ENCODE assay signal across 13 mouse cellular contexts in genomic region chr8:9367721-9368120, GRCm38 (mm10).
DNase-seq lines count a peak whose midpoint lies in the region; ATAC-seq lines count a peak whose summit lies in the region.
"Had no signal": no experiment of that assay in that cellular context is flagged by ENCODE, and none has a peak within 500 bp of the region (broad histone marks: within the 10 kb centered on the region; RNA-seq: fewer than 3 reads in every experiment).

No protein-coding gene starts in this region.

- H3K4me3 ChIP-seq in stomach, embryonic 15.5 days (replicated peaks), result no peak overlapping the region
- no peak overlapping the region for H3K4me3 ChIP-seq in intestine, embryonic 16.5 days (ENCODE audit: low read length)
- no peak overlapping the region for H3K4me3 ChIP-seq in neural tube, embryonic 15.5 days (replicated peaks)
- H3K4me3 ChIP-seq: erythroblast, embryonic 14.5 days had no signal

- 52% methylated on average over 6 of the region's 6 CpGs for WGBS in stomach, embryonic 15.5 days
- 56% methylated on average over 6 of the region's 6 CpGs for WGBS in intestine, embryonic 16.5 days
- WGBS in neural tube, embryonic 15.5 days, result 76% methylated on average over 6 of the region's 6 CpGs

- no peaks in the 10 kb centered on the region for H3K36me3 ChIP-seq in stomach, embryonic 15.5 days
- H3K36me3 ChIP-seq in intestine, embryonic 16.5 days (ENCODE audit: control insufficient read depth, insufficient read depth, low read length), result no peaks in the 10 kb centered on the region
- no peaks in the 10 kb centered on the region for H3K36me3 ChIP-seq in neural tube, embryonic 15.5 days

- ATAC-seq in cerebellum, adult (ENCODE audit: insufficient number of reproducible peaks, low FRiP score, low TSS enrichment), result 0 out of 2 replicates have a peak, but pooled peaks have one; percentile 58
- peak; percentile 35; the same call in 1 of the 2 replicates for ATAC-seq in stomach, embryonic 15.5 days (ENCODE audit: insufficient read depth, low FRiP score, low read depth)
- no peak for ATAC-seq in intestine, embryonic 16.5 days
- ATAC-seq in neural tube, embryonic 15.5 days (ENCODE audit: low FRiP score), result no peak

- H3K9ac ChIP-seq in stomach, embryonic 15.5 days, result no peak overlapping the region
- H3K9ac ChIP-seq in intestine, embryonic 16.5 days (ENCODE audit: low read depth, low read length), result no peak overlapping the region
- no peak overlapping the region for H3K9ac ChIP-seq in neural tube, embryonic 15.5 days (replicated peaks)
- H3K9ac ChIP-seq: hindbrain, embryonic 14.5 days; liver, embryonic 14.5 days had no signal

- no peak overlapping the region for H3K4me2 ChIP-seq in stomach, embryonic 15.5 days
- no peak overlapping the region for H3K4me2 ChIP-seq in intestine, embryonic 16.5 days (ENCODE audit: low read depth, low read length)
- no peak overlapping the region for H3K4me2 ChIP-seq in neural tube, embryonic 15.5 days
- H3K4me2 ChIP-seq: hindbrain, embryonic 14.5 days had no signal

- H3K4me1 ChIP-seq in stomach, embryonic 15.5 days, result no peaks in the 10 kb centered on the region
- no peaks in the 10 kb centered on the region for H3K4me1 ChIP-seq in intestine, embryonic 16.5 days (ENCODE audit: control insufficient read depth, insufficient read depth, low read length)
- H3K4me1 ChIP-seq in neural tube, embryonic 15.5 days, result peaks cover 9% of the 10 kb centered on the region

- DNase-seq in cerebellum, postnatal 4 days (ENCODE audit: low spot score in 2 of 2), result no peak
- peak; percentile 6 for DNase-seq in lung, postnatal 36 days
- no peak for DNase-seq in lung, postnatal 10 days
- peak; percentile 57 to 71 for DNase-seq in cerebellum, postnatal 25 days
- DNase-seq: right cerebral cortex, postnatal 4 days; thymus, postnatal 25 days had no signal

- no peaks in the 10 kb centered on the region for H3K9me3 ChIP-seq in stomach, embryonic 15.5 days
- H3K9me3 ChIP-seq in intestine, embryonic 16.5 days (ENCODE audit: control insufficient read depth, low read length), result no peaks in the 10 kb centered on the region
- no peaks in the 10 kb centered on the region for H3K9me3 ChIP-seq in neural tube, embryonic 15.5 days (replicated peaks)

- no peak overlapping the region for H3K27ac ChIP-seq in stomach, embryonic 15.5 days
- H3K27ac ChIP-seq in intestine, embryonic 16.5 days (ENCODE audit: low read length), result no peak overlapping the region
- H3K27ac ChIP-seq in neural tube, embryonic 15.5 days (replicated peaks), result no peak overlapping the region
- H3K27ac ChIP-seq: hindbrain, embryonic 14.5 days; liver, embryonic 14.5 days had no signal

- H3K27me3 ChIP-seq in stomach, embryonic 15.5 days (replicated peaks), result no peaks in the 10 kb centered on the region
- no peaks in the 10 kb centered on the region for H3K27me3 ChIP-seq in intestine, embryonic 16.5 days (replicated peaks; ENCODE audit: control insufficient read depth, insufficient read depth, low read length)
- H3K27me3 ChIP-seq in neural tube, embryonic 15.5 days (replicated peaks), result no peaks in the 10 kb centered on the region

Comparison
In these comparisons a context has a peak if more than half of its experiments do, and no peak if none do; other contexts are left out.
1. DNase-seq: peak in lung, postnatal 36 days (single experiment) and cerebellum, postnatal 25 days (2 of 2); none in cerebellum, postnatal 4 days (0 of 2) and lung, postnatal 10 days (single experiment).
2. ATAC-seq: peak in cerebellum, adult (single experiment) and stomach, embryonic 15.5 days (single experiment); none in intestine, embryonic 16.5 days (single experiment) and neural tube, embryonic 15.5 days (single experiment).